Mouse (Mus musculus) myocyte (in vitro differentiated cells): ENCODE results near the gene Magix.

Experiments
- CEBPB ChIP-seq: IDR thresholded peaks from 2 replicates; pipeline ENCODE4 v1.6.1; 2011; ENCODE audit warnings: mild to moderate bottlenecking, moderate library complexity; ENCODE audit not compliant: poor library complexity, insufficient read depth, severe bottlenecking
- MAX ChIP-seq: IDR thresholded peaks from one replicate; pipeline ENCODE4 v1.6.1; 2011; ENCODE audit warnings: low read depth, mild to moderate bottlenecking, control low read depth
- POLR2A ChIP-seq: IDR thresholded peaks from one replicate; pipeline ENCODE4 v1.6.1; 2011; ENCODE audit warnings: low read depth, mild to moderate bottlenecking, control low read depth, moderate library complexity; ENCODE audit not compliant: insufficient read length
- POLR2AphosphoS2 ChIP-seq: IDR thresholded peaks from one replicate; pipeline ENCODE4 v1.6.1; 2011; ENCODE audit warnings: low read depth, control low read depth; ENCODE audit not compliant: insufficient read length
- REST ChIP-seq: IDR thresholded peaks from one replicate; pipeline ENCODE4 v1.6.1; 2011; ENCODE audit warnings: mild to moderate bottlenecking, control low read depth, moderate library complexity; ENCODE audit not compliant: insufficient read depth, insufficient read length
- SRF ChIP-seq: IDR thresholded peaks from one replicate; pipeline ENCODE4 v1.6.1; 2011; ENCODE audit warnings: low read depth; ENCODE audit not compliant: control insufficient read depth, insufficient read length
- TCF12 ChIP-seq: IDR thresholded peaks from one replicate; pipeline ENCODE4 v1.6.1; 2011; ENCODE audit warnings: mild to moderate bottlenecking, control low read depth; ENCODE audit not compliant: poor library complexity, insufficient read depth, severe bottlenecking
- USF1 ChIP-seq: IDR thresholded peaks from one replicate; pipeline ENCODE4 v1.6.1; 2011; ENCODE audit warnings: low read depth, mild to moderate bottlenecking, control low read depth, moderate library complexity

GRCm38 (mm10) chrX:7722691-7723090 lies 41.6 kb upstream of the Magix start:
- TF ChIP-seq POLR2A (no peak), TCF12 (no peak), USF1 (no peak), MAX (no peak), POLR2AphosphoS2 (no peak), CEBPB (no peak), SRF (no peak), REST (no peak)
